In genomic region chr1:74196621-74197419, GRCm38 (mm10) we compare ENCODE assay signal across 20 mouse cellular contexts. TPM values are rescaled to one million over a fixed set of nuclear protein-coding genes. Genes with fewer than 3 reads are reported as not detected.
DNase-seq lines count a peak whose midpoint lies in the region; ATAC-seq and TF ChIP-seq lines count a peak whose summit lies in the region.
"Had no signal": no experiment of that assay in that cellular context is flagged by ENCODE, and none has a peak within 500 bp of the region (broad histone marks: within the 10 kb centered on the region; RNA-seq: fewer than 3 reads in every experiment).

No protein-coding gene starts in this region.

- ATAC-seq in intestine, postnatal 0 days, result peak; percentile 86
- ATAC-seq in liver, embryonic 13.5 days (ENCODE audit: low read depth), result peak; percentile 66
- ATAC-seq in megakaryocyte-erythroid progenitor cell, adult 5-6 weeks (replicated peaks; ENCODE audit: low FRiP score, low TSS enrichment, poor library complexity, severe bottlenecking), result no peak
- ATAC-seq: hindbrain, embryonic 16.5 days; midbrain, embryonic 16.5 days; Patski had no signal

- WGBS in intestine, postnatal 0 days, result 40% methylated on average over 17 of the region's 17 CpGs
- WGBS in liver, embryonic 13.5 days (ENCODE audit: insufficient replicate concordance), result 64% methylated on average over 17 of the region's 17 CpGs

- H3K9me3 ChIP-seq in intestine, postnatal 0 days (ENCODE audit: control insufficient read depth), result no peaks in the 10 kb centered on the region
- H3K9me3 ChIP-seq in liver, embryonic 13.5 days (replicated peaks), result no peaks in the 10 kb centered on the region
- H3K9me3 ChIP-seq: forebrain, embryonic 12.5 days had no signal

- H3K36me3 ChIP-seq in intestine, postnatal 0 days (ENCODE audit: control insufficient read depth, insufficient read depth), result no peaks in the 10 kb centered on the region
- no peaks in the 10 kb centered on the region for H3K36me3 ChIP-seq in liver, embryonic 13.5 days
- H3K36me3 ChIP-seq: forebrain, embryonic 12.5 days had no signal

- peaks cover 6% of the 10 kb centered on the region; the same call in 1 of the 2 replicates for H3K4me1 ChIP-seq in intestine, postnatal 0 days (replicated peaks; ENCODE audit: control insufficient read depth, insufficient read depth, low read length)
- peaks cover 25% of the 10 kb centered on the region for H3K4me1 ChIP-seq in liver, embryonic 13.5 days (replicated peaks)
- H3K4me1 ChIP-seq: forebrain, embryonic 12.5 days had no signal

- no peak overlapping the region for H3K9ac ChIP-seq in intestine, postnatal 0 days (ENCODE audit: low read depth, low read length)
- no peak overlapping the region for H3K9ac ChIP-seq in liver, embryonic 13.5 days
- H3K9ac ChIP-seq: forebrain, embryonic 12.5 days had no signal

- H3K27ac ChIP-seq in intestine, postnatal 0 days (ENCODE audit: low read depth, low read length), result peak overlapping the region; percentile 68
- peak overlapping the region; percentile 49; the same call in 1 of the 2 replicates for H3K27ac ChIP-seq in liver, embryonic 13.5 days
- H3K27ac ChIP-seq: forebrain, embryonic 12.5 days; macrophage had no signal

- peak; percentile 27 for DNase-seq in heart, adult 11 months
- no peak for DNase-seq in heart, adult 18-20 months
- peak; percentile 70 for DNase-seq in kidney, postnatal 14 days
- DNase-seq in liver, embryonic 13.5 days, result no peak
- DNase-seq in gastrocnemius, postnatal 36 days, result no peak
- DNase-seq in layer of hippocampus, adult 11-12 months (ENCODE audit: low spot score), result no peak
- DNase-seq: lung, adult 2 months had no signal

- H3K27me3 ChIP-seq in intestine, postnatal 0 days (replicated peaks; ENCODE audit: control insufficient read depth, insufficient read depth, low read length), result no peaks in the 10 kb centered on the region
- no peaks in the 10 kb centered on the region for H3K27me3 ChIP-seq in liver, embryonic 13.5 days
- H3K27me3 ChIP-seq: forebrain, embryonic 12.5 days; Patski had no signal

- intact Hi-C loops in gastrocnemius, postnatal 36 days (cut with DNase I), result loop anchor here (5.0 kb wide), 1 partner anchor 295 kb away; no protein-coding TSS in a partner anchor

- no peak overlapping the region for H3K4me3 ChIP-seq in intestine, postnatal 0 days (ENCODE audit: low read depth, low read length)
- H3K4me3 ChIP-seq in liver, embryonic 13.5 days (replicated peaks), result no peak overlapping the region
- H3K4me3 ChIP-seq: forebrain, embryonic 12.5 days had no signal

- TF ChIP-seq CTCF in intestine, postnatal 0 days (IDR thresholded peaks at IDR 0.05; ENCODE audit: low read depth), result no peak

- peak overlapping the region; percentile 51 for H3K4me2 ChIP-seq in intestine, postnatal 0 days (replicated peaks; ENCODE audit: low read depth)
- no peak overlapping the region for H3K4me2 ChIP-seq in liver, embryonic 13.5 days
- H3K4me2 ChIP-seq: forebrain, embryonic 12.5 days had no signal

RNA-seq across cellular contexts. Expression of gene Cxcr1, which starts 2.4 kb away (rescaled TPM):
- total RNA-seq in heart, adult 18-20 months (2021), result not detected
- not detected in 2 replicates for polyA plus RNA-seq in intestine, postnatal 0 days (2015; fragmentation: Nextera tagmentation; extraction: Ambion mirVana)
- polyA plus RNA-seq in liver, embryonic 13.5 days (2015; fragmentation: Nextera tagmentation; extraction: Ambion mirVana), result not detected in 2 replicates
- not detected for total RNA-seq in gastrocnemius, postnatal 36 days (2021)
- total RNA-seq in megakaryocyte-erythroid progenitor cell, adult 5-6 weeks (2014; fragmentation: Nextera tagmentation), result not detected in 2 replicates
- not detected in 2 replicates for total RNA-seq in megakaryocyte-erythroid progenitor cell, adult 5-6 weeks (2017)
- total RNA-seq: common myeloid progenitor, adult 5-6 weeks; heart, adult 8-10 months; heart, postnatal 25 days; layer of hippocampus, postnatal 14 days; left cerebral cortex, postnatal 25 days had no signal
- polyA plus RNA-seq: embryonic facial prominence, embryonic 14.5 days; forebrain, embryonic 12.5 days; hindbrain, embryonic 16.5 days; macrophage; midbrain, embryonic 16.5 days; Patski had no signal

RNA-seq across cellular contexts. Expression of gene Arpc2, which starts 39.1 kb away (rescaled TPM):
- total RNA-seq in heart, adult 18-20 months (2021), result 100 to 1,000 TPM; 141 to 153 TPM
- 528 and 529 TPM in 2 replicates for polyA plus RNA-seq in intestine, postnatal 0 days (2015; fragmentation: Nextera tagmentation; extraction: Ambion mirVana)
- polyA plus RNA-seq in liver, embryonic 13.5 days (2015; fragmentation: Nextera tagmentation; extraction: Ambion mirVana), result 226 and 264 TPM in 2 replicates
- total RNA-seq in gastrocnemius, postnatal 36 days (2021), result 10 to 100 TPM; 56.1 to 65.1 TPM
- 211 and 242 TPM in 2 replicates for total RNA-seq in megakaryocyte-erythroid progenitor cell, adult 5-6 weeks (2014; fragmentation: Nextera tagmentation)
- total RNA-seq in megakaryocyte-erythroid progenitor cell, adult 5-6 weeks (2017), result 228 and 233 TPM in 2 replicates

RNA-seq across cellular contexts. Expression of gene Cxcr2, which starts 43.0 kb away (rescaled TPM):
- total RNA-seq in heart, adult 18-20 months (2021), result under 1 TPM in 1 of 2 experiments, not detected in 1; 0.44 TPM
- 0.07 TPM in 2 replicates for polyA plus RNA-seq in intestine, postnatal 0 days (2015; fragmentation: Nextera tagmentation; extraction: Ambion mirVana)
- polyA plus RNA-seq in liver, embryonic 13.5 days (2015; fragmentation: Nextera tagmentation; extraction: Ambion mirVana), result 0.53 and 0.89 TPM in 2 replicates
- not detected for total RNA-seq in gastrocnemius, postnatal 36 days (2021)
- total RNA-seq in megakaryocyte-erythroid progenitor cell, adult 5-6 weeks (2014; fragmentation: Nextera tagmentation), result 1.5 TPM in 1 of 2 replicates, not detected in the other
- total RNA-seq in megakaryocyte-erythroid progenitor cell, adult 5-6 weeks (2017), result 0.38 and 0.57 TPM in 2 replicates
- total RNA-seq: layer of hippocampus, postnatal 14 days; left cerebral cortex, postnatal 25 days had no signal
- polyA plus RNA-seq: forebrain, embryonic 12.5 days had no signal

Comparison
In these comparisons a context has a peak if more than half of its experiments do, and no peak if none do; other contexts are left out.
1. DNase-seq: peak in heart, adult 11 months (single experiment) and kidney, postnatal 14 days (single experiment); none in heart, adult 18-20 months (0 of 2), liver, embryonic 13.5 days (single experiment), gastrocnemius, postnatal 36 days (0 of 2) and layer of hippocampus, adult 11-12 months (single experiment).